Mouse (Mus musculus): ENCODE results near the gene Gnl2. TPM values are rescaled to one million over a fixed set of nuclear protein-coding genes. Genes with fewer than 3 reads are reported as not detected.

Gene Gnl2
- polyA plus RNA-seq, 1 experiment from 2014 or later: 98.5 TPM

Other genes with a start within 250 kb of the Gnl2 start
- gene Mtf1, start 214.5 kb upstream of the Gnl2 start, polyA plus RNA-seq (2014; fragmentation: Nextera tagmentation; extraction: Ambion mirVana): 14.7 and 15.4 TPM in 2 replicates
- 45.0 and 50.9 TPM in 2 replicates for gene Yrdc, start 165.9 kb upstream of the Gnl2 start, polyA plus RNA-seq (2014; fragmentation: Nextera tagmentation; extraction: Ambion mirVana)
- gene 1110065P20Rik, start 165.4 kb upstream of the Gnl2 start, polyA plus RNA-seq (2014; fragmentation: Nextera tagmentation; extraction: Ambion mirVana): 49.5 and 51.7 TPM in 2 replicates
- gene Maneal, start 154.4 kb upstream of the Gnl2 start, polyA plus RNA-seq (2014; fragmentation: Nextera tagmentation; extraction: Ambion mirVana): 7.3 and 10.3 TPM in 2 replicates
- 1.5 and 1.6 TPM in 2 replicates for gene Epha10, start 135.7 kb upstream of the Gnl2 start, polyA plus RNA-seq (2014; fragmentation: Nextera tagmentation; extraction: Ambion mirVana)
- 5.9 and 6.1 TPM in 2 replicates for gene 9930104L06Rik, start 79.5 kb upstream of the Gnl2 start, polyA plus RNA-seq (2014; fragmentation: Nextera tagmentation; extraction: Ambion mirVana)
- gene Cdca8, start 77.3 kb upstream of the Gnl2 start, polyA plus RNA-seq (2014; fragmentation: Nextera tagmentation; extraction: Ambion mirVana): 284 and 293 TPM in 2 replicates
- gene Rspo1, start 30.2 kb upstream of the Gnl2 start, polyA plus RNA-seq (2014; fragmentation: Nextera tagmentation; extraction: Ambion mirVana): 56.2 and 64.8 TPM in 2 replicates
- 0.24 and 0.28 TPM in 2 replicates for gene Dnali1, start 49.1 kb downstream of the Gnl2 start, polyA plus RNA-seq (2014; fragmentation: Nextera tagmentation; extraction: Ambion mirVana)
- 32.8 and 33.9 TPM in 2 replicates for gene Snip1, start 50.1 kb downstream of the Gnl2 start, polyA plus RNA-seq (2014; fragmentation: Nextera tagmentation; extraction: Ambion mirVana)
- 109 and 120 TPM in 2 replicates for gene Meaf6, start 68.5 kb downstream of the Gnl2 start, polyA plus RNA-seq (2014; fragmentation: Nextera tagmentation; extraction: Ambion mirVana)
- gene Zc3h12a, start 111.3 kb downstream of the Gnl2 start, polyA plus RNA-seq (2014; fragmentation: Nextera tagmentation; extraction: Ambion mirVana): 0.16 and 0.57 TPM in 2 replicates

All from forebrain, embryonic 11.5 days (tissue).